Mouse (Mus musculus) kidney, postnatal 36 days (tissue): Measurements from ENCODE around the gene Faiml.

ENCODE experiments used
- DNase-seq, 2 experiments: peaks; one replicate each; pipeline ENCODE4 v3.0.0; 2021 to 2022; ENCODE audit warnings: mixed read lengths in 2 of 2

Faiml gene

DNA sequence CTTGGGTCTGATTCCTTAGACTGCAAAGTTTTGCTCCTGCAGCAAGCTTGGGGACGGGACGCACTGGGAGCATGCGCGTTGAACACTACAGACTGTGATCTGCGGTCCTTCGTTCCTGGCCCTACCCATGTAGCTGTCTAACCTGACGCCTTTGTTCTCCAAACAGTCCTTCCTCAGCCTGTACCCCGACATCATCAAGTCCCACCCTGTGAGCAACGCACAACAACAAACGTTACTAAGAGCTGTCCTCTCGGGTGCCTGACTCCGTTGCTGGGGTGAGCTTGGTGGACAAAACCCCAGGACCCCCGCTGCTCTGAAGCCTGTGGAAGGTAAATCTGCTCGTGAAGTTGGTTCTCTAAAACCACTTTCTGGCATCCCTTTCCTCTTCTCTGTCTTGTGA is at the start of gene Faiml:
TSS of gene Faiml (minus strand) at position 101 of the 400 bp plus-strand sequence.
- DNase-seq = no peak

DNA sequence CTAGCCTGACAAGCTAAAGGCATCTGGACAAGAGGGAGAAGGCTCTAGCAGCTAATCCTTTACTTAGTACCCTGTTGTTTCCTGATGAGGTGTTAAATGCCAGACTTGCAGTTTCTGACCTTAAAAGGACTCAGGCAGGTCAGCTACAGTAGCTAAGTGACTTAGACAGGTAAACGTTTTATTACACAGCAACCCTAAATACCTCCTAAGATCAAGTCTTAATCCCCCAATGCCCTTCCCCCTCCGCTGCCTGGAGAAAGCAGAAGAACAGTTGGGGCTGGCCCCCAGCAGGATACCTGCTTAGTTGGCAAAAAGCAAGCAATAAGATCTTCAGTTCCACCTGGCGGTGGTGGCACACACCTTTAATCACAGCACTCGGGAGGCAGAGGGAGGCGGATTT is 21.9 kb upstream of the Faiml start:
- DNase-seq = no peak

DNA sequence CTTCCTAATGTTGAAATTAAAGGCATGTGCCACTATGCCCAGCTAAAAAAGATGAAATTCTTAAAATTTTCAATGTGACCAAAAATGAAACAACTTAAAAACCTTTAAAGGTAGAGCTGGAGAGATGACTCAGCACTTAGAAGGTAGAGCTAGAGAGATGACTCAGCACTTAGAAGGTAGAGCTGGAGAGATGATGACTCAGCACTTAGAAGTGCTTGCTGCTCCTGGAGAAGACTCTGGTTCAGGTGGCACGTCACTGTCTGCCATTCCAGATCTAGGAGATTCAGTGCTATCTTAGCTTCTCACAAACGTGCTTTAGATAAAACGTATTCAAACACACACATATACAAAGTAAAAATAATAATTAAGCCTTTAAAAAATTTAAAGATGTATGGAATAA is 19.8 kb upstream of the Faiml start:
- DNase-seq = no peak

DNA sequence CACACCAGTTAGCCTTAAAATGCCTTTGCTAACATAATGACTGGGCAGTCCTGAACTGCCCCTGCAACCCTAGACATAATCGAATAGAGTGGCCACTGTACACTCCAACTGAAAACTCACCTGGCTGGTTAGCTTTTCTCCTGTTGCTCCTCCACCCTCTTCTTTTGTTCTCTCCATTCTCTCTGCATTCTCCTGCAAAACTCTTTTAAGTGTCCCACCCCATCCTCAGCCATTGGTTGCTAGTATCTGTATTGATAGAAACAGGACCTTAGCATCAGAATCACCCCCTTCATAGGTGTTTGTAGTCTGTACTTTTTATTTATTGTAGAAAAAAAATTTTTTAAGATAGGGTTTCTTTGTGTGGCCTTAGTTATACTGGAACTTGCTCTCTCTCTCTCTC is 19.2 kb upstream of the Faiml start:
- DNase-seq = no peak

DNA sequence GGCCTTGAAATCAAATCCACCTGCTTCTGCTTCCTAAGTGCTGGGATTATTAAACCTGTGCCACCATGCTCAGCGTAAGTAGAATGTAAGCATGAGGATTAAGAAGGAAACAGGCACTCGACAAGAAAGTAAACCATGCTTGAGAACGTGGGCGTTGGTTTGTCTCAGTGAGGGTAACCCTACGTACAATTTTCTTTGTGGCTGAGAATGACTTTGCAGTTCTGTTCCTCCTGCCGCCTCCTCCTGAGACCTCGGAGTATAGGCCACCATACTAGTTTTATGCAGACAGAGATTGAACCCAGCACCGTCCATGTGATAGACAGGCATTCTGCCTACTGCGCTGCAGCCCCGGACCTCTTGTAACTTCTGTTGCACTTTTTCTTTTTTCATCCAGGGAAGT is 16.8 kb upstream of the Faiml start:
- no peak for DNase-seq

DNA sequence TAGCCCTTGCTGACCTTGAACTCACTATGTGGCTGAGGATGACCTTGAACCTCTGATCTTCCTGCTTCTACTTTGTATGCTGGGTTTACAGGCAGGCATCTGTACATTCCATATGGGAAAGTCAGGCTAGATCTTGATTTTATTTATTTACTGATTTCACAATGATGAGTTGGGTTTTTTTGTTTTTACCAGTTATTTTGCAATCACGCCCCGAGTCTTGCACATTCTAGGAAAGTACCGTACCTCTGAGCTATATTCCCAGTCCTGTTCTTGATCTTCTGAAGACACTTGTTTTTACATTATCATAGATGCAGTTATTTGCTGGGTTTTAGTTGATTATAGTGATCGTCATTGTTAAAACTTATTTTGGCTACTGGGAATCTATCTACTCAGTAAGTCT is 11.9 kb upstream of the Faiml start:
- DNase-seq = no peak

DNA sequence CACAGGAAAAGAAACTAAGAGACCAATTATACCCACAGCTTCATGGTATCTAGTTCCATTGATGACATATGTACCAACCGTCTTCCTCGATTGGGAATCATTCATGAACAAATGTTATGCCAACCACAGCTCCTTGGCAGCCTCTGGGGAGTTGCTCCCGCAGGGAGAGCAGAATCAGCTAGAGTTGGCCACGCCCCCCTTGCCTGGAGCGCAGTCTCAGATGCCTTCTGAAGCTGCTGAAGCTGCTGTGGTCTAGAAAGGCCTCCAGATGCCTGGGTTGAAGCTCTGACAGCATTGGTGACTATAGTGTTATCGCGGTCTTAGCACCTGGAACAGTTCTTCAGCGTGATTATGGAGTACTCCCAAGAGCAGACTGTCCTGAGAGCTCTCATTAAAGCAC is 11.3 kb upstream of the Faiml start:
- DNase-seq = peak in 1 of 2 experiments; percentile 28

DNA sequence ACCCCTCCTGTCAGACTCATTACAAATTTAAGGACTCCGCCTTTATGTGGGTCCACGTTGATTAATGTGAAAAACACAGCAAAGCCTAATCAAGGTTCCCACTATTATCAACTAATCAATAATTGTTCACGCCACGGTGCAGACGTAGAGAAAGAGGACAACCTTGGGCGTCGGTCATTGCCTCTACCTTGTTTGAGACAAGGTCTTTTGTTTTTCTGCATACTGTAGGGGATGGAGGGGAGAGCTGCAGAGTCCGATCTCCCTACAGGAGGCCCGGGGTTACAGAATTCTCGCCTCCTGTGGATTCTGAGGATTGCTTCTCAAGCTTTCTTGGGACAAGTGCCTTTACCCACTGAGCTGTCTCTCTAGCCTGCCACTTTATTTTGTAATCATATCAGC is 6.9 kb upstream of the Faiml start:
- DNase-seq = no peak

DNA sequence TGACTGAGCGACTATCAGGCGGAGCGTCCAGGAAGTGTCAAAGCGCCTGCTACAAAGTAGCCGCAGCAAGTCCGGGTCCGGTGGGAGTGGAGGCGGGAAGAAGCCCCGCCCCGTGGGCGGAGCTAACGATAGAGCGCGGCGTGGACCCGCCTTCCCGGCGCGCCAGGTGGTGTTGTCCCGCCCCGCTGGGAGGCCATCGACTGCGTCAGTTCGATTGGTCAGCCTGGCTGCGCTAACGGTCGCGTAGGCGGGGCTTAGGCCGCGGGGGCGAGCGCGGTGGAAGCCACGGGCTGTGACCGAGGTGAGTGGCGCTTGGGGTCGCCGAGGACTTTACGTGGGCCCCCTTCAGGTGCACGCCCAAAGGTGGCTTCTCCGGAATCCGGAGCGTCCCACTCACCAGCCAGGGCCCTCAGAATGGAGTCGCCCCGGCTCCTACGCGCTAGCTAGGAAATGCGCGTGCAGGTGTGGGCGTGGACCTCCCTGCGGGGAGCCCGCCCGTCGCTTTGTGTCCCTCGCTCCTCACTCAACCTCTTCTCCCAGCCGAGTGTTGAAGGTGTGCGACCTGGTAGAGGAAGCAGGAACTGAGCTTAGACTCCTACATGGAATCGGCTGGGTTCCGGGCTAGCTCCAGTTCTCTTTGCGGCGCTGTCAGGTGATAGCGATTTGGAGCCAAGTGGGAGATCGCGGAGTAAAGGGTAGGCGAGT is 6.3 kb upstream of the Faiml start, which contains the start of gene Cep70:
TSS of gene Cep70 (plus strand) at position 178 of the 705 bp plus-strand sequence.
- peak; percentile 97 to 99 for DNase-seq

DNA sequence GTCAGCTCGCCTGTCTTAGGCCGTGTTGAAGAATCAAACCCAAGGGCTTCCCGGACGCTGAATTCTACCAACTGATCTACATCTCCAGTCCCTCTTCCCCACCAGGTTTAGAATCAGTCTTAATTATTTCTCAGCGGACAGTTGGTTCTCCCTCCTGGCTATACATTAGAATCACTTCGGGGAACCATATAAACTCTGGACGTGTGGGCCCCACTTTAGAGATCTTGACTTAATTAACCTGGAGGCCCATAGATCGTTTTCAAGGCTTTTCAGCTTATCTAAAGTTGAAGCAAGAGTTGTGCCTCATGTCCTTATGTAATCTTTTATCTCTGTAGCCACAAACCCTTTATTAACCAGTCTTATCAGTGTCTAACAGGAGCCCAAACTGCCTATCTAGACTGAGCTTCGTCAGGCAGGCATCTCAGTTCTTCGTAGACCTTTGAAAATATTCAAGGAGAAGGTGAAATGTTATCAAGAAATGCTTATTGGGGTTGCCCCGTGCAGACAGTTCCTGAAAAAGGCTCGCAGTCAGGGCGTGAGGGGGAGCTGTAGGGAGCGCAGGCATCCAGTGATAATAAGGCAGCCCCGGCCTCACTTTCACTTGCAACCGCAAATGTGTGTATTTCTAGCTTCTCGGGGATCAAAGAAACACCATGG is 5.6 kb upstream of the Faiml start:
- DNase-seq = peak in 1 of 2 experiments; percentile 8

DNA sequence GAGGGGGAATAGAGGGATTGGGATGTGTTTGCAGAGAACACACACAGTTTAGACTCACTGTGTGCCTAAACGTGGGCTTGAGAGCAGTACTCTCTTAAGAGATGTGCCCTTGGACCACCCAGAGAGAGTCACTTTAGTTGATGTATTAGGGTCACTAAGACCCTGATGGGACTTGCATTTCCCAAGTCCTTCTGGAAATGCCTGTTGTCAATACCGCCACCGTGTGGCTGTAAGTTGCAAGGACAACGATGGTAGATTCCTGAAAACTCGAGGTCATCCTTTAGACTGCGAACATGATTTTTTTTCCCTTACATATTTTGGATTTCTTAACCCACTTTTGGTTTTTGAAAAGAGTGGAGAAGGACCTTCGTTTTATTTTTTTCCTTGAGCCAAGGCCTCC is 5.0 kb upstream of the Faiml start:
- peak; percentile 48 to 74 for DNase-seq

DNA sequence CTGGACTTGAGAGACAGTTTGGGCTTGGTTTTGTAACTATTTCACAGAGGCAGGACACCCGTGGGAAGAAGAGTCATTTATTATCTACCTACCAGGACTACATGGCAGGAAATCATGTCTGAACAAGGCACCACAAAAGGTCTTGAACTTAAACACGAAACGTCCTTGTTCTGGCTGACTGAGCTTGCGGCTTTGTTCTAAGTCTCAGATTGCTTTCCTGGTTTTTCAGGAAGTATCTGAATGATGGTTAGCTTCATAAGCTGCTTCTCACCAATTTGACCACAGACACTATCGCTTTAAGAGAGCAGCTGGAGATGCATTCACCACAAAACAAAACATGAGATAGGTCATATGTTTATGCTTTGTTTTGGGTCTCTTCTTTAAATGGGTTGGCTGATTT is 3.5 kb upstream of the Faiml start:
- no peak for DNase-seq

DNA sequence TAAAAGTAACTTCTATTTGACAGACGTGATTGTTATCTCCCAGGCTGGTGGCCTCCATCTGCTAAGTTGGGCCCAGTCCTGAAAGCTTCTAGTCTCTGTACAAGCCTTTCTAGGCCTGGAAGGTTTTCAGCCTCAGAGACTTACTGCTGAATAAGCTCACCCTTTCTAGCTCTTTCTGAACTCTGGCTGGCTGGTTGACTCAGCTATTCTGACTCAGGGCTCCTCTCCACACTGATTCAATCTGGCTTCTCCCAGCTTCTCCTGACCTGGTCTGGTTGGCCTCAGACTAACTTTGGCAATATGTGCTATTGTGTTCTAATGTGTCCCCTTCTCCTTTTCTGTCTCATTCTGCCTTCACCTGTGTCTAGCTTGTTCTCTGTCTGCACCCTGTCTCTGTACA is 2.2 kb upstream of the Faiml start:
- no peak for DNase-seq

DNA sequence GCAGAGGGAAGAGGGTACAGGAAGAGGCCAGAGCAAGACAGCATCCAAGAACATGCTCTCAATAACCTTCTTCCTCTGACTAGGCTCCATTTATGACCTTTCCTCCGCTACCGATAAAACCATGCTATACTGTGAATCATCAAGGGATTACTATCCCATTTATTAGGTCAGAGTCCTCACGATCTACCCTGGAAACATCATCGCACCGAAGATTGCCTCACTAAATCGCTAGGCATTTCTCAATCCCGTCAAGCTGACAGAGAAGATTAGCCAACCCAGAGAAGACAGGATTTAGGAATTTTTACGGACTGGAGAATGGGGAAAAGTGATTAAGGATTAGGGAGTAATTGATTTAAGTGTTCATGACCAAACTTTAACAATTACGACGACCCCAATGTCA is 1.2 kb upstream of the Faiml start:
- no peak for DNase-seq

DNA sequence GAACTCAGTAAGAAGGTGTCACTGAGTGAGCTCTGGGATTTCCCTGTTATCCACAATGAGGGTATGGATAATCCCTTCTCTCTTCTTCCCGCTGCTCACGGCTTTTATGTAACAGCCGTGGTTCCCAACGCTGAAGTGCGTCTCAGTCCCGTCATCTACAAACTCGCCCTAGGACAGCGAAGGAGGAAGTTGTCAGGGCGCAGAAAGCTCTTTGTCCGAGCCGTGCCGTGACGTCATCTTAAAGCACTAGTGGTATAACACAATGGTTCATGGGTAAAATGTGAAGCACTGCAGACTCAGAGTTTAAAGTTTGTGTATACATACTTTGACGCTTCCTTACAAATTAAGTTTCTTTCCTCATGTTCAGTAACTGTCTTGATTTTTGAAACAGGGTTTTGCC is 7.6 kb downstream of the Faiml start:
- no peak for DNase-seq

DNA sequence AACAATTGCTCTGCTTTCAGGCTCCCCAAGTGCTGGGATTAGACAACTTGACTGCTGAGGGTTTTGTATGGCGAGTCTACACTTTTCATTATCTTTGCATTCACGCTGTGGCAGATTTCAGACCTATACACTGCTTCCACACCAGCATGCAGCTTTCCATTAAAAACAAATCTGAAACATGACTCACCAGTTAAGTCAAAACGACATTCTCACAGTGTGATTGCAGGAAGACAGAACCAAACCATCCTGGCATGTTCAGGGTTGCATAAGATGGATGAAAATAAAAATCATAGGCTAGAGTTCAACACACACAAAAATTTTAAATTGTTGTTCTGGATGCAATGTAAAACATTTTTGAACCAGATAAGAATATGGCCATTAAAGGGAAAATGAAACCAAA is 12.5 kb downstream of the Faiml start:
- no peak for DNase-seq

DNA sequence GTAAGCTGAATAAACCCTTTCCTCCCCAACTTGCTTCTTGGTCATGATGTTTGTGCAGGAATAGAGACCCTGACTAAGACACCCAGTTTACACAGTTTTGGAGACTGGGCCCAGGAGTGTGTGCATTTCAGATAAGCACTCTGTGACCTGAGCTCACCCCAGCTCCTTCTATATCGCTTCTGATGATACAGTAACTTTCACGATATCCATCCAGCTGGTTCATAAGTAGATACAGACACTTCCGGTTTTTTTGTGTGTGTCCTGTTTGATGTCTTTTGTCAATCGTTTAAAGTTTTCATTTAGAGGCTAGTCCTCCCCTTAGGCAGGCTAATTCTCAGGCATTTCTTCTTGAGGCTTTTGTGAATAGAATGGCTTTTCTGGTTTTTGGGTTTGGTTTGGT is 15.4 kb downstream of the Faiml start:
- no peak for DNase-seq

DNA sequence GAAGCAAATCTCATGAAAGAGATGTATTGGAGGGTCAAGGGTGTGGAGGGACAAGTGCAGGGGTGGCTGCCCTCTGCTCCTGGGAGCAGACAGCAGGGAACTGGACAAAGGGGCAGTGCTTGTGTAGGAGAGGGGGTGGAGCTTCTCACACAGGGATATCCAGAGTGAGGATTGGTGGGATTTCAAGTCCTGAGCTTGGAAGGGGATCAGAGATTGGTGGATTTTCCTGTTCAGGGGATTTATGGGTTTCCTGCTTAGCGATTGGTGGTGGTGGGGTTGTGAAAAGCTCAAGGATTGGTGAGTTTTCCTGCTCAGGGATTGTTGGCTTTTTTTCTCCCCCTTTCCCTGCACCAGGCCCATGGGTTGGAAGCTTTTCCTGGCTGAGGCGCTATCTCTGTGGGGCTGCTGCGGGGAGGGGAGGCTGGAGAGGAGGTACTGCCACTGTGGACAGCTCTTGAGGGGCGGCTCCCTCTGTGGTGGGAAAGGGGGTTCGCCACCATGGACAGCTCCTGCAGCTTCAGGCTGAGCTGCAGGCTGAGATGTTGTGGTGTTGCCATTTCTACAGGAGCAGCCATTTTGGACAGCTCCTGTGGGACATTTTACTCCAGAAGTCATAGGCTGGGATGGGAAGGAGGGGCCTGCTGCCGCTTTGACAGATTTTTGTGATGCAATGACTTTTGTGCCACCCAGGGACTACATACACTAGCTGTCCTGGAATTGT is 18.9 kb downstream of the Faiml start:
- DNase-seq = peak in 1 of 2 experiments; percentile 44

DNA sequence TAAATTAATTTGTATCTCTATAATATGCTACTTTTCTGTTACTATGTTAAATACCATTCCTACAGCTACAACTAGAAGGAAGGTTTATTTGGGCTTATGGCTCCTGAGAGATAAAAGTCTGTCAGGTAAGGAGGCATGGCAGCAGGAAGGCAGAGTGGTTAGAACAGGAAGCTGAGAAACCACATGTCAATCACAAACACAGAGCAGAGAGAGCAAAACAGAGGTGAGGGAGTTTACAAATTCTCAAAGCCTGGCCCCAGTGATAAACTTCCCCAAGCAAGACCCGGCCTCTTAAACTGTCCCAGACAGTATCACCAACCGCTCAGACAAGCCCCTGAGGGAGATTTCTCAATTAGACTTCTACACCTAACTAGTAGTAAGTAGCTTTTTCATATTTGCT is 20.9 kb downstream of the Faiml start:
- no peak for DNase-seq

DNA sequence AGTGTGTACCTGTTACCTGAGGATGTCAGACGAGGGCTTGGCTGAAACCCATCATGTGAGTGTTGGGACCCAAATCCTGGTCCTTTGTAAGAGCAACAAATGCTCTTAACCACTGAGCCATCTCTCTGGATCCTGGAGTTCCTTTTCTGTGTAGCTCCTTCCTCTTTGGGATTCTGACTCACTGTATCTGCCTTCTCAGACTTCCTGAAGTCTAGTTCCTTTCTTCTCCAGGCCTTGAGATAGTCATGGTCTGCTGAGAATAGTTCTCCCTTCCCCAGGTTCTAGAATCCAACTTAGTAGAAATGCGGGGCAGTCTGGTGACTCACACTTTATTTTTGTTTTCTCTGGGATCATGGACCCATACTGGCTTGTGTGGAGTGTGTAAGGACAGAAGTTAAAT is 24.4 kb downstream of the Faiml start:
- no peak for DNase-seq

DNA sequence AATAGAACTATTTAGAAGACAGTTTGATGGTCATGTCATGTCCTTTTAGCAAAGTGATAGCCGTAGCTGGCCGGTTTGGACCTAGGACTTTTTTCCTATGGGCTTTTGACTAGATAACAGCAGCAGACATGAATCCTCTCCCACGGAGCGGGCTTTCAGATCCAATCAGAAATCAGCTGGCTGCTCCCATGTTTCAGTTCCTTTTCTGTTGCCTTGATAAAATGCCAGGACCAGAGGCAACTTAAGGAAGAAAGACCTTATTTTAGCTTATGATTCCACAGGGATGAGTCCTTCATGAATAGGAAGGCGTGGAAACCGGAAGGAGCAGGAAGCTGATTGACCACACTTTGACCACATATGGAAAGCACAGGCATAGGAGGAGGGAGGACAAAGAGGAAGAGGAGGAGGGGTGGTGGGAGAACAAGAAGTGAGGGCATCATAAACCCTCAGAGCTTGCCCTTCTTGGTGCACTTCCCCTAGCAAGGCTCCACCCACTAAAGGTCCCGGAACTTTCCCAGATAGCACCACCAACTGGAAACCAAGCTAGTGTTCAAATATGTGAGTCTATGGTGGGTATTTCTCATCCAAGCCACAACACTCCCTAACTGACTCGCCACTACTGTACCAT is 53.9 kb downstream of the Faiml start:
- no peak for DNase-seq

DNA sequence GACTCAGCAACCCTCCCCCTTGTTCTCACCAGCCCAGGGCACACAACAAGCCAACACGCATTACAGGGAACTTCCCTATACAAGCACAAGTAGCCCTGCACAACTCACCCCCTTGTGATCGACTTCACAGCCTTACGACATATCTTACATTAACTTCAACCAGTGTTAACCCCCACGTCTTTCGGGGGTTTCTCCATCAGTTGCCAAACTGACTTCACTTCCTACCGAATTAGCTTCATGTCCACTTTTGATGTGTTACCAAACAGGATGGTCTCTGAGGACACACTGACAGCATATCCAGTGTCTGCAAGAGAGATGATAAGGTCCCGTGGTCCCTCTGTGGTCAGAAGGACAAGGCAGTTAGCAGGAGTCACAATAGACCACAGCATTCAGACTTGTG is 54.9 kb downstream of the Faiml start:
- no peak for DNase-seq

DNA sequence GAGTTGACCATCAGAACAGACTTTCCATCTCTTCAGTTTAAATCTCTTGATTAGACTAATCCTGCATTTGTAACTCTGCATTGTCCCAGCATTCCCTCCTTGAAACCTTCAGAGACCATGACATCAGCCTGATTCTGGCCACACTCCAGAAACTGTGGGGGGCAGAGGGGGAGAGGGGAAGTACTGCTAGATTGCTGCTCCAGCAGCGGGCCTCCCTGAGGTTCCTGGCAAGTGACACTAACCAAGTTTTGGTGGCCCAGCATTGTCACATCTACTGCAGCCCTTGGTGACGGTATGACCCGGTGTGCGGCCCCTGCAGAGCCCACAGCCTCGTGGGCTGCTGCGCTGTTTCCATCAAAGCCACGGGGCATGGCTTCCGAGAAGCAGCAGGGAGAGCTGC is 56.8 kb downstream of the Faiml start:
- no peak for DNase-seq
